Mouse (Mus musculus) bone marrow, adult 2 months (tissue): ENCODE measurements around the gene Mitf. TPM values are rescaled to one million over a fixed set of nuclear protein-coding genes. Genes with fewer than 3 reads are reported as not detected.

Experiments used
- H3K27ac ChIP-seq: fragments of 200-500 bp; 2 replicates; pipeline ENCODE4 v1.5.1; 2012; ENCODE audit warnings: low read depth, mild to moderate bottlenecking, control low read depth, inconsistent platforms, low read length; ENCODE audit not compliant: control insufficient read depth, poor library complexity, insufficient read depth
- H3K4me1 ChIP-seq: fragments of 200-500 bp; 2 replicates; pipeline ENCODE4 v1.6.1; 2011; ENCODE audit warnings: low read length; ENCODE audit not compliant: control insufficient read depth, insufficient read depth
- H3K4me3 ChIP-seq: fragments of 200-500 bp; replicated peaks from 2 replicates; pipeline ENCODE3; 2011; ENCODE audit warnings: mild to moderate bottlenecking, low read depth, low read length, control low read depth; ENCODE audit not compliant: control insufficient read depth
- CTCF ChIP-seq: fragments of 200-500 bp; IDR thresholded peaks from 2 replicates; pipeline ENCODE4 v1.5.1; 2011; ENCODE audit warnings: low read length, control low read depth; ENCODE audit not compliant: control insufficient read depth, insufficient read depth
- POLR2A ChIP-seq: fragments of 200-500 bp; IDR thresholded peaks from 2 replicates; pipeline ENCODE4 v1.6.1; 2011; ENCODE audit warnings: low read depth, mild to moderate bottlenecking, control low read depth, low read length, borderline replicate concordance; ENCODE audit not compliant: control insufficient read depth
- WGBS: fragments of 180-500 bp; shearing (Covaris S2); methylation state at CpG from one replicate; pipeline ENCODE4 v1.1.7; 2018; 5-methylcytosine and 5-hydroxymethylcytosine counted together
- polyA plus RNA-seq: library from polyadenylated mRNA; stranded (reverse); fragments of >200 nt; gene quantifications from 2 replicates; pipeline ENCODE4 v1.2.4, GENCODE M21; 2011; ENCODE audit warnings: low replicate concordance; ENCODE audit not compliant: missing spikeins, insufficient read depth, insufficient read length

Mitf gene
- polyA plus RNA-seq, result 0.47 and 1.2 TPM in 2 replicates

DNA sequence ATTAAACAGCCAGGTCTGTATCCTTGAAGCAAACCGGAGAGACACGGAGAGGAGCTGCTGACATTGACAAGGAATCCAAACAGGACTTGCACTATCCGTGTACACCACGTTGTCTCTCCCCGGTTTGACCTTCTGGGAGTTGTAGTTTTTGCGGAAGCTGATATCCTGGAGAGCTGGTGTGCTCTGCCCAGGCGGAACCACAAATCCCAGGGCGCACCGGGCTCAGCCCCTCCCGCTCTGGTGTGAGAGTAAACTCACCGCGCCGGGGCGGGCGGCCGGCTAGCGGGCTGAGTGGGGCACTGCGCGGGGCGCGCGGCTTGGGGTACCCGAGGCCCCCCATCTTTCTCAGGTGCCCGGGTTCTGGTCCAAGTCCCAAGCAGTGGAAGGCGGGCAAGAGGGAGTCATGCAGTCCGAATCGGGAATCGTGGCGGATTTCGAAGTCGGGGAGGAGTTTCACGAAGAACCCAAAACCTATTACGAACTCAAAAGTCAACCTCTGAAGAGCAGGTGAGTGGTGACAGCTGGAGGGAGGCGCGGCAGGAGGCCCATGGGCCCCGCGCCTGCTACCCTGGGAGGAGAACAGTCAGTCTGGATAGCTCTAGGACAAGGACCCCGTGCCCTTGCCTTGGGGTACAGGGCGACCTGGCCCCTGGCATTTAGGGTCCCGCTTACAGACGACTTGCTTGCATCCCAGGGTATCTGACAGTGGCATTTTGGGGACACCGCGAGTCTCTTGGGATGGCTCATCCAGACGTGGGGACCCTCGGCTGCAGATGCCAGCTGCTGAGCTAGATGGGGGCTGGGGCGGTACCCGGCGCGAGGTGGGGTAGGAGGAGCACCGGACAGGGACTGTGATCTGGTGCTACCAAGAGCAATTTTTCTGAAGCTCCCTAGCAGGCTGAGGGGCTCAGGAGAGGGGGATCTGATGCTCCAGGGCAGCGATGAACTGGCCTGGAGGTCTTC is at the start of gene Mitf:
Mitf (plus strand) TSS at position 272 of the 963 bp plus-strand sequence.
- TF ChIP-seq CTCF (no peak), POLR2A (no peak)
- peak within 1 kb of the TSS; percentile 32; the same call in 1 of the 2 replicates for H3K27ac ChIP-seq
- peak within 1 kb of the TSS; percentile 84 for H3K4me3 ChIP-seq
- H3K4me1 ChIP-seq, result peaks cover 1% of the 10 kb centered on the region; the same call in 1 of the 2 replicates
- 1% methylated on average over 51 of the region's 51 CpGs for WGBS

DNA sequence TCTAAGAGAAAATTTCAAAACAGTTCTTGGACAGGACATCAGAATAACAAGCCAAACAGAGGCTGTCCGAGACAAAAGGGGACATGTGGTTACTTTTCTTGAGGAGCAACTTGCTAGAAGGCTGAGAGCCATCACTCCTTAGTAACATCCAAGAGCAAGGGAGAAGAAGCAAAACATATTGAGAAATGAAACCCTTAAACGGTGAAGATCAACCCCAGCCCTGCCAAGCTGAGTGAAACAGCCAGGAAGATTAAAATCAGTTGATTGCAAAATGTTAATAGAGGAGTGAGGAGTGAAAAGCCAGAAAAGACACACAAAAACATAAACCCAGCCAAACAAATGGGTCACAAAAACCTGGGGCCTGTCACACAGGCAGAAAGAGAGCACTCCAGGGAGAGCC is 49.5 kb upstream of the Mitf start:
- WGBS, result 49% methylated on average over 2 of the region's 2 CpGs
- TF ChIP-seq POLR2A (no peak), CTCF (no peak)
- H3K4me3 ChIP-seq, result no peak overlapping the region
- no peaks in the 10 kb centered on the region for H3K4me1 ChIP-seq
- no peak overlapping the region for H3K27ac ChIP-seq

DNA sequence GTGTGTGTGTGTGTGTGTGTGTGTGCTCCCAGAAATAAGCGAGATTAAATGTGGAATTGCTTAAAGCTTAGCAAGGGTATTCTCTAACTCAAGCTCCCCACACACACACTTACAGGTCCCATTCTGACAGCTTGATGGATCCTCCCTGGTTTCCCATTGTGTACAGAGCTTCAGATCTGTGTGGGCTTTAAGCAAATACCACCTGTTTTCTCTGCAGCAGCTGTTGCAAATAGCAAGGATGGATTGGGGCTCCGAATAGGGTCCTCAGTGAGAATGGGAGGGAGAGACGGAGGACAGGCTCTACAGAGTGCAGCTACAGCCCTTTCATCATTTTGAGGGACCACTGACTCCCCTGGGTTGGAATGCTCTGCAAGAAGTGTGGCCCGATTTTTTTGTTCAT is 48.0 kb upstream of the Mitf start:
- H3K4me3 ChIP-seq, result no peak overlapping the region
- no peaks in the 10 kb centered on the region for H3K4me1 ChIP-seq
- H3K27ac ChIP-seq, result no peak overlapping the region
- TF ChIP-seq CTCF (no peak), POLR2A (no peak)
- 56% methylated on average over 4 of the region's 4 CpGs for WGBS

DNA sequence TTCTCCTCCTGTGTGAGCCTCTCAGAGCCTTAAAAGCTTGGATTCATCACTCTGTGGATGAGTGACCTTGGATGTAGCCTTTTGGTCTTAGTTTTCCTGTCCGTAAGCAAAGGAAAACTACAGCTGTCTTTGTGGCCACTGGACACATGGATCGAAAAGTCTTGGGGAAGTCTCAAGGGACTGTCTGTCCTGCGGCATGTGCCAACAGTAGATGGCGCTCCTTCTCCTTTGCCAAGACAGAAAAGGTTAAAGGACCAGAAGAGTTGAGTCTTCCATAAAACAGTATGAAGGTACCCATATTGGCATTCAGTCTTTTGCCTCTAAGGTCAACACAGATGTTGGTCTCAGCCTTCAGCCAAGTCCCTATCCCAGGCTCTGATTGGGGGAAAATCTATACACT is 47.6 kb upstream of the Mitf start:
- H3K27ac ChIP-seq, result no peak overlapping the region
- H3K4me3 ChIP-seq, result no peak overlapping the region
- TF ChIP-seq POLR2A (no peak), CTCF (peak; percentile 62)
- 10% methylated on average over 4 of the region's 4 CpGs for WGBS
- no peaks in the 10 kb centered on the region for H3K4me1 ChIP-seq

DNA sequence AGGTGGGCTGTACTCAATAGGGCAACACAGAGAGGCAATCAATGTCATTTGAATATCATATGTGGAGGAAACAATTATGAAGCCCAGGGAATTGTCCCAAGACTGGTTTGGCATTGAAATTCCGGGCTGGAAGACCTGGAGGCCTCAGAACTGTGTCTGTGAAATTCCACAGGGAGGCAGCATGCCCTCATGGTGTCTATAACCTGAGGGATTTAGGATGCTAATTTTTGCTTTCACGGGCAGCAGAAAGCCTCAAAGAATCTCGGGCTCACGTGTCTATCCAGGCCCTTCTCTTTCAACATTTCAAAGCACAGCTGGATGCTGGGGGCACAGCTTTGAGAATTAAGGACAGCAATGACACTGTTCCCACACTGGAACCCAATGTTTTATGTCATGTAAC is 45.5 kb upstream of the Mitf start:
- no peak for TF ChIP-seq CTCF
- no peak for TF ChIP-seq POLR2A
- 36% methylated on average over 4 of the region's 4 CpGs for WGBS
- no peaks in the 10 kb centered on the region for H3K4me1 ChIP-seq
- no peak overlapping the region for H3K4me3 ChIP-seq
- no peak overlapping the region for H3K27ac ChIP-seq

DNA sequence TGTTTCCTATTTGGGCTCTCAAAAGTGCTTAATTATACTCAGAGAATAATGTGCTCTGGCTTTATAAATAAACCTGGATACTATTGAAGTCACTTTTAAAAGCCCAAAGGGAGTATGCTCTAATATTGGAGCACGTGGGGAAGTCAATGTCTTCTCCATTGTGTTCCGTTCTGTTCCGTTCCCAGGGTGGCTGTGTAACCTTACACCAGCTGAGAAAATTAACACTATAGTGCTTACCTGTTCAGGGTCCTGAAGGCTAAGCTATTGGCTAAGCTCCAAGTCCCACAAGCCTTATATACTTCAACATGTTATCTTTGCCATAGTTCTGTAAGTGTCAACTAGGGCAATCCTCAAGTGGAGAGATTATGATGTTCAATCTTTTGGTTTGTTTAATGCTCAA is 42.9 kb upstream of the Mitf start:
- 53% methylated on average over 3 of the region's 3 CpGs for WGBS
- Histone ChIP-seq H3K27ac (no peak overlapping the region), H3K4me1 (no peaks in the 10 kb centered on the region), H3K4me3 (no peak overlapping the region)
- TF ChIP-seq CTCF, result no peak
- TF ChIP-seq POLR2A, result no peak

DNA sequence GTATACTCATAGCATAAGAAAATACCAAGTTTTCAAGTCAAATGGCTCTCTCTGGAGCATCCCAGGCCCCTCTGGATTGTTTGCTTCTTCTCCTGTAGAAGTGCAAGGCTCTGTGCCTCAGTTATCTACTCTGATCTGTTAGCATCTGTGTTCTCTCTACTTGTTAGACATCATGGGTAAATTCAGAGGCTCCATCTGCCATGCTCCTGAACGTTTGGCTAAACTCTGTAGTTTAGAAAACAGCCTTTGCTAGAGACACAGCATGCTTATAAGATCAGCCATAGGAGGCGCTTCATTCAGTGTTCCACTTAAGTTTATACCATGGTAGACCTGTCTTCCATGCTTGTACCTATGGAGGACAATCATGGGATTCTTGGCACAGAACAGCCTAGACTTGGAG is 39.0 kb upstream of the Mitf start:
- H3K4me3 ChIP-seq, result no peak overlapping the region
- WGBS, result 70% methylated on average over 2 of the region's 2 CpGs
- H3K4me1 ChIP-seq, result no peaks in the 10 kb centered on the region
- TF ChIP-seq POLR2A (no peak), CTCF (no peak)
- no peak overlapping the region for H3K27ac ChIP-seq

DNA sequence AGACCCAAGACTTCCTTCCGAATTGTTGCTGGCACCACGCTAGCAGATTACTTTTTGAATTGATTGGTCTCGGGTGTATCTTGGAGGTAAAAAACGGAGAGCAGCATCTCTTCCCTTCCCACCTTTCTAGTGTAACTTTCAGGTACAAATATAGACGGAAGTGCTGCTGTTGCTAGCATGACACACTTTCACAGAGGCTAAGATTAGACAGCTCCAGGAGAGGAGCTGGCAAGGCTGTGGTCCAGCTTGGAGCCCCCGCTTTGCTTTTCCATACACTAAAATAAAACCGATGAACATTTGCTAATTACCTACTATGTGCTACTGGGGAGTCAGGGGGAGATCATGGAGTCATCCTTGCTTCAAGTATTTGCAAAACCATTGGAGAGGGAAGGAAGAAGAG is 37.3 kb upstream of the Mitf start:
- TF ChIP-seq POLR2A, result no peak
- no peak for TF ChIP-seq CTCF
- H3K4me1 ChIP-seq, result no peaks in the 10 kb centered on the region
- H3K4me3 ChIP-seq, result no peak overlapping the region
- WGBS, result 71% methylated on average over 7 of the region's 7 CpGs
- no peak overlapping the region for H3K27ac ChIP-seq
